Mouse (Mus musculus) intestine, embryonic 14.5 days (tissue): ENCODE measurements at regions not wholly inside any gene's neighbourhood (a gene's known extent, or its start where the extent isn't known, plus 50 kb on each side); places are given as distances from the start of the nearest gene placed in this dataset.

Source experiments
- ATAC-seq: fragments of 200-750 bp; cut with Nextera tagmentation; replicated peaks from 2 replicates; pipeline ENCODE4 v1.8.0; 2017; ENCODE audit warnings: low read depth, moderate number of reproducible peaks, moderate TSS enrichment, moderate library complexity; ENCODE audit not compliant: low FRiP score, low TSS enrichment
- DNase-seq: peaks from one replicate; pipeline ENCODE4 v3.0.0-alpha.2; 2018; ENCODE audit warnings: low spot score
- H3K27ac ChIP-seq: fragments of 300-500 bp; sonication (generic); 2 replicates; pipeline ENCODE4 v1.5.1; 2014; ENCODE audit warnings: low read depth, mild to moderate bottlenecking, control low read depth
- H3K27me3 ChIP-seq: fragments of 300-500 bp; sonication (generic); replicated peaks from 2 replicates; pipeline ENCODE4 v1.6.1; 2014; ENCODE audit warnings: low read length, control low read depth; ENCODE audit not compliant: control insufficient read depth, insufficient read depth
- H3K36me3 ChIP-seq: fragments of 300-500 bp; sonication (generic); 2 replicates; pipeline ENCODE4 v1.6.1; 2014; ENCODE audit warnings: low read length, control low read depth; ENCODE audit not compliant: control insufficient read depth, insufficient read depth
- H3K4me1 ChIP-seq: fragments of 300-500 bp; sonication (generic); replicated peaks from 2 replicates; pipeline ENCODE4 v1.6.1; 2014; ENCODE audit warnings: low read length, control low read depth, mixed read lengths; ENCODE audit not compliant: control insufficient read depth, insufficient read depth
- H3K4me2 ChIP-seq: fragments of 300-500 bp; sonication (generic); 2 replicates; pipeline ENCODE4 v1.6.1; 2014; ENCODE audit warnings: low read length
- H3K4me3 ChIP-seq: fragments of 300-500 bp; sonication (generic); 2 replicates; pipeline ENCODE4 v1.5.1; 2014; ENCODE audit warnings: low read depth, low read length, control low read depth, mixed read lengths
- H3K9ac ChIP-seq: fragments of 300-500 bp; sonication (generic); 2 replicates; pipeline ENCODE4 v1.6.1; 2014; ENCODE audit warnings: mild to moderate bottlenecking, low read length
- H3K9me3 ChIP-seq: fragments of 300-500 bp; sonication (generic); 2 replicates; pipeline ENCODE4 v1.6.1; 2016; ENCODE audit warnings: low read length, control low read depth; ENCODE audit not compliant: control insufficient read depth
- WGBS: fragments of 180-500 bp; shearing (Covaris S2); extraction: QIAGEN DNeasy Blood & Tissue Kit; methylation state at CpG from one replicate; pipeline ENCODE4 v1.1.7; 2014; 5-methylcytosine and 5-hydroxymethylcytosine counted together

- ATAC-seq (no peak), DNase-seq (no peak)
- H3K9me3 ChIP-seq: no peaks in the 10 kb centered on the region
- no peaks in the 10 kb centered on the region for H3K27me3 ChIP-seq
- no peak overlapping the region for H3K9ac ChIP-seq
- H3K36me3 ChIP-seq: no peaks in the 10 kb centered on the region
- no peak overlapping the region for H3K4me3 ChIP-seq
- H3K27ac ChIP-seq: no peak overlapping the region
- no peak overlapping the region for H3K4me2 ChIP-seq
- no peaks in the 10 kb centered on the region for H3K4me1 ChIP-seq
Measured at GRCm38 (mm10) chr14:9457801-9458495, 791.9 kb upstream of the 4930452B06Rik start.

- no peak for DNase-seq
- 88% methylated on average over 5 of the region's 5 CpGs for WGBS
- no peaks in the 10 kb centered on the region for H3K4me1 ChIP-seq
- no peaks in the 10 kb centered on the region for H3K27me3 ChIP-seq
- H3K27ac ChIP-seq: no peak overlapping the region
- ATAC-seq: no peak
- no peak overlapping the region for H3K4me2 ChIP-seq
- no peak overlapping the region for H3K9ac ChIP-seq
- no peaks in the 10 kb centered on the region for H3K9me3 ChIP-seq
- no peaks in the 10 kb centered on the region for H3K36me3 ChIP-seq
- H3K4me3 ChIP-seq: no peak overlapping the region
Measured at GRCm38 (mm10) chr14:9455986-9456385, 789.9 kb upstream of the 4930452B06Rik start.

GRCm38 (mm10) chr14:9449942-9450341, 783.9 kb upstream of the 4930452B06Rik start:
- no peak for ATAC-seq
- Histone ChIP-seq H3K4me2 (no peak overlapping the region), H3K36me3 (no peaks in the 10 kb centered on the region), H3K4me3 (no peak overlapping the region), H3K9ac (no peak overlapping the region), H3K27ac (no peak overlapping the region), H3K27me3 (no peaks in the 10 kb centered on the region), H3K4me1 (no peaks in the 10 kb centered on the region), H3K9me3 (no peaks in the 10 kb centered on the region)
- no peak for DNase-seq
- 20% methylated on average over 3 of the region's 3 CpGs for WGBS

- DNase-seq: no peak
- Histone ChIP-seq H3K27me3 (no peaks in the 10 kb centered on the region), H3K4me1 (no peaks in the 10 kb centered on the region), H3K4me2 (no peak overlapping the region), H3K9ac (no peak overlapping the region), H3K27ac (no peak overlapping the region), H3K9me3 (no peaks in the 10 kb centered on the region), H3K36me3 (no peaks in the 10 kb centered on the region), H3K4me3 (no peak overlapping the region)
- WGBS: 74% methylated on average over 3 of the region's 3 CpGs
- ATAC-seq: no peak
Measured at GRCm38 (mm10) chr14:9437896-9438295, 771.9 kb upstream of the 4930452B06Rik start.

GRCm38 (mm10) chr14:9435136-9435535, 769.1 kb upstream of the 4930452B06Rik start:
- H3K9ac ChIP-seq: no peak overlapping the region
- H3K36me3 ChIP-seq: no peaks in the 10 kb centered on the region
- no peaks in the 10 kb centered on the region for H3K9me3 ChIP-seq
- H3K27me3 ChIP-seq: no peaks in the 10 kb centered on the region
- no peaks in the 10 kb centered on the region for H3K4me1 ChIP-seq
- no peak overlapping the region for H3K27ac ChIP-seq
- no peak overlapping the region for H3K4me2 ChIP-seq
- DNase-seq (no peak), ATAC-seq (no peak)
- WGBS: 86% methylated on average over 2 of the region's 2 CpGs
- H3K4me3 ChIP-seq: no peak overlapping the region

GRCm38 (mm10) chr14:9433081-9433590, 767.1 kb upstream of the 4930452B06Rik start:
- H3K36me3 ChIP-seq: no peaks in the 10 kb centered on the region
- H3K9me3 ChIP-seq: no peaks in the 10 kb centered on the region
- no peaks in the 10 kb centered on the region for H3K27me3 ChIP-seq
- WGBS: 16% methylated on average over 1 of the region's 1 CpGs
- no peak overlapping the region for H3K4me2 ChIP-seq
- DNase-seq: no peak
- no peak for ATAC-seq
- H3K27ac ChIP-seq: no peak overlapping the region
- H3K4me1 ChIP-seq: no peaks in the 10 kb centered on the region
- no peak overlapping the region for H3K9ac ChIP-seq
- no peak overlapping the region for H3K4me3 ChIP-seq

- H3K36me3 ChIP-seq: no peaks in the 10 kb centered on the region
- no peak for DNase-seq
- WGBS: 84% methylated on average over 2 of the region's 2 CpGs
Measured at GRCm38 (mm10) chr14:9431798-9432197, 765.8 kb upstream of the 4930452B06Rik start.

GRCm38 (mm10) chr14:9411822-9412403, 745.9 kb upstream of the 4930452B06Rik start:
- Histone ChIP-seq H3K9ac (no peak overlapping the region), H3K4me3 (no peak overlapping the region), H3K36me3 (no peaks in the 10 kb centered on the region), H3K27ac (no peak overlapping the region), H3K4me2 (no peak overlapping the region), H3K9me3 (no peaks in the 10 kb centered on the region), H3K4me1 (no peaks in the 10 kb centered on the region), H3K27me3 (no peaks in the 10 kb centered on the region)
- DNase-seq: no peak
- no peak for ATAC-seq
- 57% methylated on average over 4 of the region's 4 CpGs for WGBS

More at GRCm38 (mm10) chr14:9431798-9432197, 765.8 kb upstream of the 4930452B06Rik start:
- Histone ChIP-seq H3K9me3 (no peaks in the 10 kb centered on the region), H3K27me3 (no peaks in the 10 kb centered on the region), H3K4me1 (no peaks in the 10 kb centered on the region), H3K9ac (no peak overlapping the region), H3K27ac (no peak overlapping the region), H3K4me3 (no peak overlapping the region), H3K4me2 (no peak overlapping the region)
- ATAC-seq: no peak

GRCm38 (mm10) chr14:9403688-9404087, 737.6 kb upstream of the 4930452B06Rik start:
- no peak for DNase-seq
- Histone ChIP-seq H3K4me2 (no peak overlapping the region), H3K9me3 (no peaks in the 10 kb centered on the region), H3K27me3 (no peaks in the 10 kb centered on the region), H3K4me1 (no peaks in the 10 kb centered on the region), H3K36me3 (no peaks in the 10 kb centered on the region), H3K27ac (no peak overlapping the region), H3K9ac (no peak overlapping the region), H3K4me3 (no peak overlapping the region)
- WGBS: 78% methylated on average over 7 of the region's 7 CpGs
- no peak for ATAC-seq
